Mouse (Mus musculus) CD8-positive naive resting alpha-beta T cell, adult 2 months (primary cell): ENCODE measurements around the gene Rab11fip5.

Experiments used
- DNase-seq, 2 experiments: peaks; one replicate each; pipeline ENCODE4 v3.0.0; 2022; ENCODE audit warnings: low read depth in 2 of 2, low spot score in 2 of 2

Gene Rab11fip5

GRCm38 (mm10) chr6:85316211-85316610 lies 58.2 kb downstream of the Rab11fip5 start:
- DNase-seq, result no peak

- DNase-seq, result no peak
Measured at GRCm38 (mm10) chr6:85314064-85314798, 60.2 kb downstream of the Rab11fip5 start.

- DNase-seq, result no peak
Measured at GRCm38 (mm10) chr6:85307894-85308293, 66.5 kb downstream of the Rab11fip5 start.

- no peak for DNase-seq
Measured at GRCm38 (mm10) chr6:85306375-85306774, 68.1 kb downstream of the Rab11fip5 start.

GRCm38 (mm10) chr6:85305826-85306225 lies 68.6 kb downstream of the Rab11fip5 start:
- DNase-seq, result no peak

- DNase-seq, result no peak
Measured at GRCm38 (mm10) chr6:85304966-85305365, 69.5 kb downstream of the Rab11fip5 start.

GRCm38 (mm10) chr6:85302326-85303055 lies 71.9 kb downstream of the Rab11fip5 start:
- no peak for DNase-seq

GRCm38 (mm10) chr6:85295384-85296167 lies 78.9 kb downstream of the Rab11fip5 start:
- peak in 1 of 2 experiments; percentile 5 for DNase-seq

GRCm38 (mm10) chr6:85294004-85294379 lies 80.4 kb downstream of the Rab11fip5 start:
- no peak for DNase-seq

GRCm38 (mm10) chr6:85293255-85294003 lies 81.0 kb downstream of the Rab11fip5 start:
- DNase-seq, result no peak

- DNase-seq, result no peak
Measured at GRCm38 (mm10) chr6:85290869-85291824, 83.3 kb downstream of the Rab11fip5 start.

GRCm38 (mm10) chr6:85288193-85288857 lies 86.1 kb downstream of the Rab11fip5 start:
- DNase-seq, result no peak

- no peak for DNase-seq
Measured at GRCm38 (mm10) chr6:85286283-85287047, 88.0 kb downstream of the Rab11fip5 start.
